Mouse (Mus musculus): Measurements from ENCODE around the gene Sqstm1. TPM values are rescaled to one million over a fixed set of nuclear protein-coding genes. Genes with fewer than 3 reads are reported as not detected.

Sqstm1 gene
- total RNA-seq, 1 experiment from 2014 or later, result 366 TPM

DNA sequence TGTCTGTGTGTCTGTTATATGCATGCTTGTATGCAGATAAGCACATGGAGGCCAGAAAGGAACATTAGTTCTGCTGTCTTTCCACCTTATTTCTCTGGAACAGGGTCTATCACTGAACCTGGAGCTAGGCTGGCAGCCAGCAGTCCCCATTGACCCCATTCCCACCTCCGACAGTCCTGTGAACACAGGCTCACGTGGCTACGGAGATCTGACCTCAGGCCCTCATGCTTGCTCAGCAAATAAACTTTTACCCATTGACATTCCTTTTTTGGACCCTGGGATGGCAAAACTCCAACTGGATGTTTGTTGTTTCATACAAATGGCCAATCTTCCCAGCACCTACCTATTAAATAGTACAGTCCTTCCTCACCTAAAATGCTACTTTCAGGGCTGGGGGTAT is 34.3 kb downstream of the Sqstm1 start:
- no peak for DNase-seq

DNA sequence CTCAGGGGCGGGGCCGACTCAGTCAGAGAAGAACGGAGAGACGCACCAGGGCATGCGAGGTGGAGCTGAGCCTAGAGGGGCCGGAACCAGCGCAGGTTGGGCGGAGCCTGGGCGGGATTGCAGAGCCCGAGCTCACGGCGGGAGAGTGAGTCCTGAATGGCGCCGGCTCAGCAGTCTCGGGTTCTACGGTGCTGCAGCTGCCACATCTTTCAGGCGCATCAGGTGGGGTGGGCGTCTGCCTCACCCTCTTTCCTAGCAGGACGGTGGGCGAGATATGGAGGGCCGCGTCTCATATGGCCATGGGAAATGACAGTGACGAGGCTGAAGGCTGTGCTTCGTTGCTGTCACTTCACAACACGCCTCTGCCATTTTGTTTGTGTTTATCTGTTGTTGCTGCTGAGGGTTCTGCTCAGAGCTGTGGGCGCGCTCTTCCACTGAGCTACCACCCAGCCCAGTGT is 35.9 kb downstream of the Sqstm1 start:
- DNase-seq, result peak; percentile 99

DNA sequence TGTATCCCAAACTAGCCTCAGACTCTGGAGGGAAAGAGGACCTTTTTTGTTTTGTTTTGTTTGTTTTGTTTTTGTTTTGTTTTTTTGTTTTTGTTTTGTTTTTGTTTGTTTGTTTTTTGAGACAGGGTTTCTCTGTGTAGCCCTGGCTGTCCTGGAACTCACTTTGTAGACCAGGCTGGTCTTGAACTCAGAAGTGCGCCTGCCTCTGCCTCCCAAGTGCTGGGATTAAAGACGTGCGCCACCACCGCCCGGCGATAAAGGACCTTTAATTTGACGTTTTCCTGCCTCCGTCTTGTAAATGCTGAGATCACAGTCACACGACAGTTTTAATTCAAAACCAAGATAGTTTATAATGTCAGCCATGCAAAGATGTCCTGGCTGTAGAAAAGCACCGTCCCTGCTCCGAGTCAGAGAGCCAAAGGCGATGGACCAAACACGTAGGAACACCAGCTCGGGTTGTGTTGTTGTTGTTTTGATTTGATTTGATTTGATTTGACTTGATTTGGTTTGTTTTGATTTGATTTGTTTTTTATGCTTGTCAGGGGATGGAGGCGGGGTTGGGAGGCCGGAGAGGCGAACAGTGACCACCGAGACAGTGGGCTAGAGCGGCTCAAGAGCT is 36.4 kb downstream of the Sqstm1 start, which contains the start of gene Mrnip:
Mrnip (plus strand) TSS at position 334 of the 619 bp plus-strand sequence.
- DNase-seq, result peak; percentile 36

DNA sequence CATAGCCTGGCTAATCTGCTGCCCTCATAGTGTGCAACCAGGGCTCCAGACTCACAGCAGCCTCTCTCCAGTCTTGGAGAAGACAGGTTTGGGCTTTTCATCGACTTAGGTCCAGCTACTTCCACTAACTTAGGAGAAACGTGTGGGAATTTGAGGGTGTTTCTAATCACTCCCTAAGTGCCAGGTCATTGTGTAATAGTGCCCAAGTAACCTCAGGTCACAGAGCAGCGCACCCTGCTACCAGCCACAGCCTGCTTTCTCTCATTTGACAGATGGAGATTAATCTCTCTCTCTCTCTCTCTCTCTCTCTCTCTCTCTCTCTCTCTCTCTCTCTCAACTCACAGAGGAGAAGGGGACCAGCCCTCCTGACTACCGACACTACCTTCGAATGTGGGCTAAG is 42.3 kb downstream of the Sqstm1 start:
- no peak for DNase-seq

DNA sequence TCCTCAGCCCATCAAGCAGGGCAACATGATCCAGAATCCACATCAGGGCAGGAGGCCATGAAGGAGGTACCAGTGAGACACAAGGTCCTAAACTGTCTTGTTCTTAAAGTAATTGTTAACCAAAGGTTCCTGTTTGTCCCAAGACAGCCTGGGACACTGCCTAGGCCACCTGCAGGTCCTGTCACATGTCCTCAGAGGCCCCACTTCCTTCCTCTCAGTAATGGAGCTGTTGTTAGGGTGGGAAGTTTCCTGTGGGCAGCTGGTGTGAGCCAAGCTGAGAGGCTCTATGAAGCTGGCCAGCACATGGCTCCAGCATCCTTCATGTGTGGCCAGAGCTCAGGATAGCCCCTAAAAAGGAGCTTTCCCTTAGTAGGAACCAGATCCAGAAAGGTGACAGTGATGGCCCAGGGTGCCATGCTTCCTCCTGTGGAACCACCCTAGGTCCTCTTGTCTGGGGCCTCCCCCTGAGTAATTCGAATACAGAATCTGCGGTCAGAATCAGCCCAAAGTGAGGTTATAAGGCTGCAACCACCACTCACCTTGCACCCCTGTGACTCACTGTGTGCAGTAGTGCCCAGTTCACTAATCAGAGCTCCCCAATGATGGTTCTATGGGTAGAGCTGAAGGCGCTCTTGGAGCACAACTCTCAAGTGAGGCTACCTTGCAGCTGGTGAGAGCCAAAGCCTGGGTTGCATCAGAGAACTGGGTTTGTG is 48.1 kb downstream of the Sqstm1 start:
- no peak for DNase-seq

DNA sequence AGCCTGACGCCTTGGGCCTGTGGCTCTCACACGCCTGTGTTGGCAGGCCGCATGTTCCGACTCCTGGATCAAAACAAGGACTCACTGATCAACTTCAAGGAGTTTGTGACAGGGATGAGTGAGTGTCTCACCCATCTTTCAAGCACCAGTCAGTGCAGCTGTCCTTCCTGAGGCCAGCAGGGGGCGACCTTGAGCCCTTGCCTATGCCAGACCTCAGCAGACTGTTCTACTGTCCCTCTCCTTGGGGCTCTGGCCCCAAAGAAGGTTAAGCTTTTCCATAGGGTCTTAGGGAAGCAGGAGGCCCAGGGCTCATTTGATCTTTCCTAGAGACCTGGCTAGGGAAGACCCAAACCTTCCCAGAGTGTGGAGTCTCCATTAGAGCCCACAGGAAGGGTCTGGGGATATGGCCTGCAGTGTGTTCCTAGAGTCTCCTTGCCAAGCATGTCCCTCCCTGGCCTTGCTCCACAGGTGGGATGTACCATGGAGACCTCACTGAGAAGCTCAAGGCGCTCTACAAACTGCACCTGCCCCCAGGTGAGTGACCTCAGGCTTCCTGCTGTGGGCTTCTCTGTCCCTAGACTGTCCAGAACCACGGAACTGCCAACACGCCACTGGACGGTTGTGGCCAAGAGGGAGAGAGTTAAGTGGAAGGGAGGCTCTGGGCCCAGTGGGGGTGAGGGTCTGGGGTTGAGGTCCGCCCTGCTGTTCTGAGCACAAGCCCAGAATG is 48.9 kb downstream of the Sqstm1 start:
- DNase-seq, result peak; percentile 86

DNA sequence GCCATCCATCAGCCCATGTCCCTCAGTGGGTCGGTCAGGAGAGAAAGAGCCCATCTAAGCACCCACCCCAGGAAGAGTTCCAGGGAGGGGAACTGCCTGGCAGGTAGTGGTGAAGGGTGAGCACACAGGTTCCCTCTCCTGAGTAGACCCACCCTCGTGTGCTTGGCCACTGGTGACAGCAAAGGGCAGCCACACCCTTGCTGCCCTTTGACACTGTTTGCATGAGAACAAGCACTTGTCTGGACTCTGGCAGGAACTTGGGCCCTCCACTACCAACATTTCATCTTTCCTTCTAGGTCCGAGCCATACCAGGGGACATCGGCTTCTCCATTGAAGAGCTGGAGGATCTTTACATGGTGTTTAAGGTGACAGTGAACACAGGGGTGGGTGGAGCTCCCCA is 51.3 kb downstream of the Sqstm1 start:
- no peak for DNase-seq

DNA sequence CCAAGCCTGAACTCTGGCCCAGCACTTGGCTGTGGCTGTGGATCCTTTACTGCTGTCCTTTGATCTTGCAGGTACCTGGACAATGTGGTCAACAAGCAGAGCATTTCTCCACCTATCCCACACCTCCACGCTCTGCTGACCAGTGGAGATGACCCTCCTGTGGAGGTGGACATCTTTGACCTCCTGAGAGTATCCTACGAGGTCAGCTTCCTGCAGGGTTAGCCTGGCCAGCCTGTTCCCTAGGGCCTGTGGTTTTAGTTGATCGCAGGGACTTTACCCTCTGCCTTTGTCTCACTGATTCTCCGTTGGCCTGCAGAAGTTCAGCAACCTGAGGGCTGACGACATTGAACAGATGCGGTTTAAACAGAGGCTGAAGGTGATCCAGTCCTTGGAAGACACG is 52.3 kb downstream of the Sqstm1 start:
- no peak for DNase-seq

DNA sequence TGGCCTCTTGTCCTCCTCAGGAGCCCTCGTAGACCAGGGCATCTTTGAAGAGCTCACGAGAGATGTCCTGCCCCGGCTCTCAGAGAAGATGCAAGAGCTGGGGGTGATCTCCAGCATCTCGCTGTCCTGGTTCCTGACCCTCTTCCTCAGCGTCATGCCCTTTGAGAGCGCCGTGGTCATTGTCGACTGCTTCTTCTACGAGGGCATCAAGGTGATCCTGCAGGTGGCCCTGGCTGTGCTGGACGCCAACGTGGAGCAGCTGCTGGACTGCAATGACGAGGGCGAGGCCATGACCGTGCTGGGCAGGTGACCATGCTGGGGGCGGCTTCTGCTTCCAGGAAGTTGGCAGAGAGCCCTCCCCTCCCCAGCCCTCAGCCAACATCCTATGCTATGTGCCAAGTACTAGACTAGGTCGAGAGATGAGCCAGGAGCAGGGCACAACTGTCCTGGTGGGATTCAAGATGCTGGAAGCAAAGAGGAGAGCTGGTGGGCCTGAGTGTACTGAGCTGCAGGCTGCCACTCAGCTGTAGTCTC is 53.8 kb downstream of the Sqstm1 start:
- DNase-seq, result no peak

DNA sequence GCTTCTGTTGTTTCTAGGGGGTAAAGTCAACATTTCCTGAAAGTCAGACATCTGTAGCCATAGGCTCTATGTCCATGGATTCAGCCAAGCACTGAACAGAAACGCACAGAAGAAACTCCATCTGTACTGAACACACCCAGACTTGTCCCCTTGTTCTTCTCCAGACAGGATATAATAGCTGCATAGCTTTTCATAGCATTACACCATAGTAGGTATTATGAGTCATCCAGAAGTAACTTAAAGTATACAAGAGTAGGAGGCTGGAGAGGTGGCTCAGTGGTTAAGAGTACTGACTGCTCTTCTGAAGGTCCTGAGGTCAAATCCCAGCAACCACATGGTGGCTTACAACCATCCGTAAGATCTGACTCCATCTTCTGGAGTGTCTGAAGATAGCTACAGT is 54.8 kb downstream of the Sqstm1 start:
- no peak for DNase-seq

DNA sequence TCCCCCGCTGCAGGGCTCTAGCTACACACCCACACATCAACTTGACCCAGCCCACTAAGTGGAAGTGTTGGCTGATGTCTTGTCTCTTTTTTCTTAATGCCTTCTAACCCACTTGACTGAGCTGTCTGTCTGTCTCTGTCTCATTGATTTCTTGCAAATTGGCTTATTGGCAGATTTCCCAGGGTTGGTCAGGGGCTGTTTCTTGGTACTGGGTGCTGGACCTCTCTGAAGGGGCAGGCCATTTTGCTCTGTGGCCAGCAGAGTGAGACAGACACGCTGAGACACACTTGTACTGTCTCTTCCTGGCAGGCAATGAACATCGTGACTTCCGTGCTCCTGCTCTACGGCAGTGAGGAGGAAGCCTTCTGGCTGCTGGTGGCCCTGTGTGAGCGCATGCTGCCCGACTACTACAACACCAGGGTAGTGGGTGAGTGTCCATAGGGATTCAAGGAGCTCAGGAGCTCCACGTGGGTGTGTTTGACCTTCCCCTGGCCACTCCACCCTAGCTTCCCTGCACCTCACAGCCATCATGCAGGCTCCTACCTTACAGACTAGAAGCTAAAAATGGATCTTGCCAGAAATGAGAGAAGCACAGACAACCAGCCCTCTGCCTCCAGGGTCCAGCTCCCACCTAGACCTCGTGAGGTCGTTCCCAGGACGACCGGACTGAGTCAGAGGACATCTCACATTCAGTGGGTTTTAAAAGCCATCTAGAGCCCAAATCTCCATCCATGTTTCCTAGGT is 55.7 kb downstream of the Sqstm1 start:
- no peak for DNase-seq

DNA sequence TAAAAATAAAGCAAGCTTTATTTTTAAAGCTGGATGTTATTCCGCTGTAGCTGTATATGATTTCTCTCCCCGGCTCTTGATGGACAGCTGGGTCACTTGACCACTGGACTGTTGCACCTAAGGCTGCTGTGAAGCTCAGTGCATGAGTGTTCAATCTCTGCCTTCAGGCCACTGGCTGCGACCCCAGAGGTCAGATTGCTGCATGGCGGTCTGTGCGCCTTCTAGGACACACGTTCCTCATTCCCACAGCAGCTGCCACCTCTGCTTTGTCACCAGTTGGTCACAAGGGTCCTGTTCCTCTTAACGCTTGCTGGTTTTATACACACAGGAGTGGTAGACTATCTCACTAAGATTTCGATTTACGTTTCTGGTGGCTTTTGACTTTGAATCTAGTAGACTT is 56.5 kb downstream of the Sqstm1 start:
- no peak for DNase-seq

DNA sequence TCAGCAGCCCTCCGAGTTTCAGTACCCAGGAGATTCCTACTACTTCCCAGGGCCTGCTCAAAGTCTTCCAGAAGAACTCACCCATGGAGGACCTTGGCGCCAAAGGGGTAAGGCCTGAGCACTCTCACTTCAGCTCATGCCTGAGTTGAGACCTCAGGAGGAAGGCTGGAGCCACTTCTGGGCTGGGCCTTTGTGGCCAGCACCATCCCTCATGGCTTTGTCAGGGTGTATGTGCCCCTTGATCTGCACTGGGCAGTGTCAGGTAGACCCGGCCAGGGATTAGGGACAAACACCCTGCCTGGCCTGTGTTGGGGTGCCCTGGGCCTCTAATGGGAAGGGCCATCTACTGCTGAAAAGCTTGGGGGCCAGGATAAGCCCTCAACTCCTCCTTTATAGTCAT is 59.3 kb downstream of the Sqstm1 start:
- no peak for DNase-seq

DNA sequence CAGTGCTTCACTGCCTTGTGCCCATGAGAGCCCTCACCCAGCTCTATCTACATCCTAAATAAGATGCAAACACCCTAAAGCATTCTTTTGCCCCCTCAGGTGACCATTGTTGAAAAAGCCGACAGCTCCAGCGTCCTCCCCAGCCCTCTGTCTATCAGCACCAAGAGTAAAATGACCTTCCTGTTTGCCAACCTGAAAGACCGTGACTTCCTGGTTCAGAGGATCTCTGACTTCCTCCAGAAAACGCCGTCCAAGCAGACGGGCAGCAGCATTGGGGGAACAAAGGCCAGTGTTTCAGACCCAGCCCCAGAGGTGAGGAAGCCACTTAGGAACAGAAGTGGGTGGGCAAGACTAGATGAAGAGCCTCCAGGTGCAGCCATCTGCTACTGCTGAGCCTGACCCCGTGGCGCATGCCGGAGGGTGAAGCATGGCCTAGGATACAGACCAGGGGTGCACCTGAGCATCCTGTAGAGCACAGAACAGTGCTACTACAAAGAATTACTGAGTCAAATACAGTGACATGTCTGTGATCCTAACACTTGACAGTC is 61.0 kb downstream of the Sqstm1 start:
- DNase-seq, result no peak

Small RNA genes within 50 kb of the gene (microRNA-seq; reads per million reads assigned to microRNA genes)
- gene Mir6919, result 0 to 0.38 reads per million in 2 experiments

Other genes starting within 250 kb of the Sqstm1 start
- gene Rnf130, start 185.5 kb downstream of the Sqstm1 start, total RNA-seq (2021), result 63.6 and 70.4 TPM in 2 replicates
- 75.9 and 86.7 TPM in 2 replicates for gene Tbc1d9b, start 79.4 kb downstream of the Sqstm1 start, total RNA-seq (2021)
- 12.9 and 13.6 TPM in 2 replicates for gene Mrnip, start 36.4 kb downstream of the Sqstm1 start, total RNA-seq (2021)
- 103 and 113 TPM in 2 replicates for gene Mgat4b, start 63 bp upstream of the Sqstm1 start, total RNA-seq (2021)
- gene Ltc4s, start 27.8 kb upstream of the Sqstm1 start, total RNA-seq (2021), result 10.4 and 11.3 TPM in 2 replicates
- 24.0 and 25.1 TPM in 2 replicates for gene Maml1, start 81.5 kb upstream of the Sqstm1 start, total RNA-seq (2021)
- gene Canx, start 114.8 kb upstream of the Sqstm1 start, total RNA-seq (2021), result 347 and 361 TPM in 2 replicates
- gene Cby3, start 143.6 kb upstream of the Sqstm1 start, total RNA-seq (2021), result not detected in 2 replicates
- 269 and 317 TPM in 2 replicates for gene Hnrnph1, start 166.2 kb upstream of the Sqstm1 start, total RNA-seq (2021)
- 27.1 and 29.5 TPM in 2 replicates for gene Rufy1, start 220.3 kb upstream of the Sqstm1 start, total RNA-seq (2021)

Measured in adrenal gland, postnatal 14 days (tissue).